Mouse (Mus musculus) left cerebral cortex, adult 6 months (tissue): Measurements from ENCODE around the gene Olfr173. TPM values are rescaled to one million over a fixed set of nuclear protein-coding genes. Genes with fewer than 3 reads are reported as not detected.

Experiments
- long read RNA-seq, 2 experiments: library from polyadenylated mRNA; unstranded; transcript quantifications; one replicate each; pipeline ENCODE4 v2.0.0; 2019 to 2020
- polyA plus RNA-seq: library from polyadenylated mRNA; unstranded; fragments of <200 nt; fragmentation: Nextera tagmentation; gene quantifications from 2 replicates; pipeline ENCODE4 v1.2.3, GENCODE M21; 2021

Gene Olfr173
- polyA plus RNA-seq = not detected in 2 replicates
- long read RNA-seq, experiment 1 = 0 reads
- long read RNA-seq, experiment 2 = 0 reads

GRCm38 (mm10) chr16:58800168-58800567 lies at the start of gene Olfr173:
Olfr173 (minus strand) TSS chr16:58800268.

GRCm38 (mm10) chr16:58826732-58827319 lies 26.8 kb upstream of the Olfr173 start, which contains the start of gene Olfr175-ps1:
Olfr175-ps1 (minus strand) TSS chr16:58826782.

GRCm38 (mm10) chr16:58763076-58763475 lies 37.0 kb downstream of the Olfr173 start, which contains the start of gene Olfr172:
Olfr172 (minus strand) TSS chr16:58763176.

Other genes with a start within 250 kb of the Olfr173 start
- gene Gm813, start 183.3 kb downstream of the Olfr173 start, polyA plus RNA-seq = not detected in 2 replicates
- gene E330017A01Rik, start 161.5 kb downstream of the Olfr173 start, polyA plus RNA-seq = not detected in 2 replicates
- gene Cpox, start 130.0 kb downstream of the Olfr173 start, polyA plus RNA-seq = 20.8 and 37.0 TPM in 2 replicates
- gene Gpr15, start 81.2 kb downstream of the Olfr173 start, polyA plus RNA-seq = not detected in 2 replicates
- 91.6 and 124 TPM in 2 replicates for gene Cldnd1, start 72.4 kb downstream of the Olfr173 start, polyA plus RNA-seq
- not detected in 2 replicates for gene Olfr172, start 37.1 kb downstream of the Olfr173 start, polyA plus RNA-seq
- not detected in 2 replicates for gene Olfr175-ps1, start 26.5 kb upstream of the Olfr173 start, polyA plus RNA-seq
- not detected in 2 replicates for gene Olfr177, start 74.5 kb upstream of the Olfr173 start, polyA plus RNA-seq
- not detected in 2 replicates for gene Olfr178, start 91.8 kb upstream of the Olfr173 start, polyA plus RNA-seq
- not detected in 2 replicates for gene Olfr181, start 128.5 kb upstream of the Olfr173 start, polyA plus RNA-seq
- gene Olfr180, start 129.1 kb upstream of the Olfr173 start, polyA plus RNA-seq = not detected in 2 replicates
- gene Olfr183, start 195.1 kb upstream of the Olfr173 start, polyA plus RNA-seq = not detected in 2 replicates
- gene Olfr186, start 230.0 kb upstream of the Olfr173 start, polyA plus RNA-seq = not detected in 2 replicates
- gene Olfr187, start 239.5 kb upstream of the Olfr173 start, polyA plus RNA-seq = not detected in 2 replicates